Mouse (Mus musculus) frontal cortex, postnatal 14 days (tissue): ENCODE measurements around the gene Rad51b.

Experiments
- DNase-seq, 2 experiments: peaks; one replicate each; pipeline ENCODE4 v3.0.0; 2022; ENCODE audit warnings: low spot score in 2 of 2

Gene Rad51b

GRCm38 (mm10) chr12:79613846-79614582 is 316.9 kb downstream of the Rad51b start:
- DNase-seq, result no peak

- no peak for DNase-seq
Observed at GRCm38 (mm10) chr12:79614583-79614953, 317.5 kb downstream of the Rad51b start.

GRCm38 (mm10) chr12:79615717-79616316 is 318.7 kb downstream of the Rad51b start:
- DNase-seq, result no peak

- no peak for DNase-seq
Observed at GRCm38 (mm10) chr12:79619009-79619408, 321.9 kb downstream of the Rad51b start.

GRCm38 (mm10) chr12:79620693-79621092 is 323.6 kb downstream of the Rad51b start:
- no peak for DNase-seq

GRCm38 (mm10) chr12:79623308-79623707 is 326.2 kb downstream of the Rad51b start:
- no peak for DNase-seq

- DNase-seq, result no peak
Observed at GRCm38 (mm10) chr12:79625699-79626554, 328.8 kb downstream of the Rad51b start.

- no peak for DNase-seq
Observed at GRCm38 (mm10) chr12:79626555-79627080, 329.5 kb downstream of the Rad51b start.

- no peak for DNase-seq
Observed at GRCm38 (mm10) chr12:79627351-79628120, 330.5 kb downstream of the Rad51b start.

GRCm38 (mm10) chr12:79628121-79628774 is 331.2 kb downstream of the Rad51b start:
- DNase-seq, result no peak

- no peak for DNase-seq
Observed at GRCm38 (mm10) chr12:79629945-79630850, 333.1 kb downstream of the Rad51b start.

GRCm38 (mm10) chr12:79633458-79634106 is 336.5 kb downstream of the Rad51b start:
- DNase-seq, result no peak

- DNase-seq, result no peak
Observed at GRCm38 (mm10) chr12:79641570-79642285, 344.6 kb downstream of the Rad51b start.

GRCm38 (mm10) chr12:79642715-79643114 is 345.6 kb downstream of the Rad51b start:
- DNase-seq, result no peak

- DNase-seq, result no peak
Observed at GRCm38 (mm10) chr12:79645656-79646055, 348.6 kb downstream of the Rad51b start.

GRCm38 (mm10) chr12:79646646-79647164 is 349.6 kb downstream of the Rad51b start:
- no peak for DNase-seq

- DNase-seq, result no peak
Observed at GRCm38 (mm10) chr12:79647382-79647781, 350.3 kb downstream of the Rad51b start.

- DNase-seq, result no peak
Observed at GRCm38 (mm10) chr12:79647976-79648375, 350.9 kb downstream of the Rad51b start.
